Mouse (Mus musculus) thymus, adult 2 months (tissue): ENCODE results near the gene Zfp804a.

Experiments
- CTCF ChIP-seq: fragments of 200-500 bp; IDR thresholded peaks from 2 replicates; pipeline ENCODE4 v1.5.1; 2012; ENCODE audit warnings: mild to moderate bottlenecking, control low read depth, low read length, moderate library complexity, borderline replicate concordance; ENCODE audit not compliant: control insufficient read depth, poor library complexity, insufficient read depth; ENCODE audit errors: extremely low read depth
- POLR2A ChIP-seq: fragments of 200-500 bp; IDR thresholded peaks from 2 replicates; pipeline ENCODE4 v1.6.1; 2012; ENCODE audit warnings: mild to moderate bottlenecking, low read length, control low read depth, moderate library complexity; ENCODE audit not compliant: control insufficient read depth, poor library complexity, insufficient read depth; ENCODE audit errors: extremely low read depth

GRCm38 (mm10) chr2:82076883-82077282, 23.9 kb downstream of the Zfp804a start:
- TF ChIP-seq CTCF = no peak
- no peak for TF ChIP-seq POLR2A
